Mouse (Mus musculus) kidney, adult 11 months (tissue): ENCODE data around the gene Tmem252.
"Not testable (repeated sequence)": the region's sequence is repeated elsewhere in the genome, so short reads cannot be mapped to it uniquely, and the experiment has no call there.

ENCODE experiments used
- DNase-seq: peaks from one replicate; pipeline ENCODE4 v3.0.0; 2022

Gene Tmem252

GRCm38 (mm10) chr19:24683016-24683720 lies 9.4 kb downstream of the Tmem252 start:
- peak; percentile 82 for DNase-seq

DNA sequence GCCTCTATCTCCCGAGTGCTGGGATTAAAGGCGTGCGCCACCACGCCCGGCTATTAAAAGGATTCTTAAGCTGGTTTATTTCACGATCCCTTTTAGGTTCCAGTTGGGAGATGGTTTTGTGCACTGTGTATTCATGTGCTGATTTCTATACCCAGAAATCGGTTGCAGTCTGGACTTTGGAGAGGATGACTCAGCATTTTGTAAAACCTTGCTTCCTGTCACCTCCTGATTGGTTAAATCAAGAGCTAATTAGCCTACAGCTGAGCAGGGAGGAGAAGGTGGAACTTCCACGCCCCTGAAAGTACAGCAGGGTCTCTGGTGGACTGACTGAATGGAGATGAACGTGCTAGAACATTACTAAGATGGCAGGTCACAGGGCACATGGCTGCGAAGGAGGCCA lies 12.6 kb downstream of the Tmem252 start:
- no peak for DNase-seq

- no peak for DNase-seq
Measured at GRCm38 (mm10) chr19:24688327-24688726, 14.5 kb downstream of the Tmem252 start.

- peak; percentile 52 for DNase-seq
Measured at GRCm38 (mm10) chr19:24689531-24689930, 15.7 kb downstream of the Tmem252 start.

DNA sequence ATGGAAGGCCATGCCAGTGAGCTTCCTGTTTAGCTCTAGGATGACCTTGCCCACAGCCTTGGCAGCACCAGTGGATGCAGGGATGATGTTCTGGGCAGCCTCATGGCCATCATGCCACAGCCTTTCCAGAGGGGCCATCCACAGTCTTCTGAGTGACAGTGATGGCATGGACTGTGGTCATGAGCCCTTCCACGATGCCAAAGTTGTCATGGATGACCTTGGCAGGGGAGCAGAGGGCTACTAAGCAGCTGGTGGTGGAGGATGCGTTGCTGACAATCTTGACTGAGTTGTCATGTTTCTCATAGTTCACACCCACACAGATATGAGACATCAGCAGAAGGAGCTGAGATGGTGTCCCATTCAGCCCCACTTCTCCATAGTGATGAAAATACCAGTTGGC lies 18.9 kb downstream of the Tmem252 start:
- DNase-seq: no peak

- no peak for DNase-seq
Measured at GRCm38 (mm10) chr19:24697946-24698345, 24.1 kb downstream of the Tmem252 start.

DNA sequence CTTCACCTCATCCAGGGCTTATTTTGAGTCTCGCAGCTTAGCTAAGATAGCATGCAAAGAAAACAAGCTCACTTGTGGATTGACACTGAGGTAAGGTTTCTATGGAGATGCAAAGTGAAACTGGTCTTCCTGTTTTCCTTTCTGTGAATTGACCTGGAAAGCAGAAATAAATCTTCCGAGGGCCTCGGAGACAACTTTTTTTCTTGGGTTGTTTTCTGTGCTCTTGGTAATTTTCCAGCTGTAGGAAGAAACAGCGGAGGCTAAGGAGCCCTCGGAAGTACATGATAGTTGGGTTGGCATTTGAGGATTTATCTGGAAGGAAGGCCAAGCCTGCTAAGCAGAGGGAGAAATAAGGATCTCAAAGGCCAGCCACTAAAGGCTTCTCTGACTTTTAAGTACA lies 24.8 kb downstream of the Tmem252 start:
- peak; percentile 14 for DNase-seq

GRCm38 (mm10) chr19:24699196-24699595 lies 25.4 kb downstream of the Tmem252 start:
- no peak for DNase-seq

DNA sequence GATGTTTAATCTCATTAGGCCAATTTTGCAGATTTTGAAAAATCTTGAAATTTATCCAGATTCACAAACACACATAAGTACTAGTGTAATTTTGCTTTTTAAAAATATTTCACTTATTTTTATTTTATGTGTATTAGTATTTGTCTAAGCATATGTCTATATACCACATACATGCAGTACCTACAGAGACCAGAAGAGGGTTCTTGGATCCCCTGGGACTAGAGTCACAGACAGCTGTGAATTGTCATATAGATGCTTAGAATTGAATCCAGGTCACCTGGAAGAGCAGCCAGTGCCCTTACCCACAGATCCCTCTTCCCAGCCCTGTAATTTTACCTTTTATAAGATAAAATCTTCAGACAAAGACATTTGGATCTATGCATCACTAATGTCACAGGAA lies 26.1 kb downstream of the Tmem252 start:
- DNase-seq: no peak

DNA sequence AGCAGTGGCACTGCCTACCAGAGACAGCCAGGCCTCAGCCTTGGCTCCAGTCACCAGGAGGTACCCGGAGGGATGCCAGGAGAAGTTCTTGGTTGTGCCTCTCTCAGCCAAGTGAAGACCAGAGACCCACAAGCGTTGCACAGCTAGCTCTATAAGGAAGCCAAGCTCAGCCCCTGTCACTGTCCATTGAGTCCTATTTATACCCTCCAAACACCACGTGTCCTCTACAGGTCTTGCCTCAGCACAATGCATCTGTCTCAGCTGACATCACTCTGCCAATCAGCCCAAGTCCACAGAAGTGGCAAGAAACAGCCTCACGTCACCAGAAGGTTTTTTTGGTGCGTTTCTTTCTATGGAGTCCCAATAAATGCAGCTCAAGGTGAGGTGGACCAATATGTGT lies 26.9 kb downstream of the Tmem252 start:
- no peak for DNase-seq

DNA sequence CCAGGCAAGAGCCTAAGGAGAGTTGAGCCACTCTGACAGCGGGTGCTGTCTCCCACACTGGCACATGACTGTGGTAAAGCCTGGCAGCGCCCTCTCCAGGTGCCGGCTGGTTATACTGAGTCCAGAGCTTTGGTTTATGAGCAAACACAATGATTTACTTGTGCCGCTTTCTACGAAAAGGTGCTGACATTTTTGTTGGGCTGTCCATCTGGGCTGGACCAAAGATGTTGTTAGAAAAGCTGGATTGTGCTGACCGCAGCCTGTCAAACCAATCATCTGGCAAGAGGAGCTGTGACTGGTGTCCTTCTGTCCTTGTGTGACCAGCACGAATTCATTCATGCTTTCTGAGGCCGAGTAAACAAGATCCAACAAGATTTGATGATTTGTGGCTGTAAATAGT lies 27.9 kb downstream of the Tmem252 start:
- peak; percentile 65 for DNase-seq

- not testable (repeated sequence) for DNase-seq
Measured at GRCm38 (mm10) chr19:24703168-24703567, 29.4 kb downstream of the Tmem252 start.

GRCm38 (mm10) chr19:24703680-24704079 lies 29.9 kb downstream of the Tmem252 start:
- no peak for DNase-seq

DNA sequence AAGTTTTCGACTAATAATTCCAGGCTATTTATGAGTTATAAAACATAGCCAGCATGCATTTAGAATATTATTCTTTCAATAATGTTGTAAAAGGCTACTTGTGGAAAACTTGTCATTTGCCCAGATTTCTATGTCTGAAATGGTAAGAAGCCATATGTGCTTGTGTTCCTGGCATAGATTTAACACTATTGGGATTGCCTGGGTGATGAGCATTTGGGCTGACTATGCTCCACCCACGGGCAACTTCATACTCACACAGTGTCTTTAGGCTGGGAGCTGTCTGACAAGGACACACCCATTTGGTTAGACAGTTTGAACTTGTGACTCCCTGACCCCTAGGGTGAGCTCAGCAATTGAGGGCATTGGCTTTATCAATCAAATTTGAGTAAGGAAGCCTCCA lies 30.5 kb downstream of the Tmem252 start:
- no peak for DNase-seq

- DNase-seq: no peak
Measured at GRCm38 (mm10) chr19:24705395-24705794, 31.6 kb downstream of the Tmem252 start.

GRCm38 (mm10) chr19:24707071-24707906 lies 33.5 kb downstream of the Tmem252 start:
- DNase-seq: no peak

DNA sequence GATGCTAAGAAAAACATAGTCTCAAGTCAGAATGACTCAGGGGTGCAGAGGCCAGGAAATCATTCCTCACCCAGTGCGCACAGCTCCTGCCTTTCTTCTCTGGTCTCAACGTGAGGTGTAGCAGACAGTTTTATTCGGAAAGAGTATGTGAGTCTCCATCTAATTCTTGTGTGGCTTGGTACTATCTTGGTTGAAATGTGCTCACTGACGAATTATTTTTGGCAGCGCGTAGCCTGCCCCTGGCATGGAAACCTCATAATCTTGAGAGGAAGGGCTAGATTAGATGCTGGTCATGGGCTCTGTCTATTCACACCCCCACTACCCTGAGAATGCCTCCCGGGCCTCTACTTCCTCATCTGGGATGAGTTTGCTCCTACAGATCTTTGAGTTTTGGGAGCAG lies 34.2 kb downstream of the Tmem252 start:
- DNase-seq: no peak

- DNase-seq: no peak
Measured at GRCm38 (mm10) chr19:24716303-24717097, 42.7 kb downstream of the Tmem252 start.

- DNase-seq: no peak
Measured at GRCm38 (mm10) chr19:24718021-24718420, 44.2 kb downstream of the Tmem252 start.

GRCm38 (mm10) chr19:24719504-24719903 lies 45.7 kb downstream of the Tmem252 start:
- DNase-seq: no peak

GRCm38 (mm10) chr19:24720448-24720847 lies 46.6 kb downstream of the Tmem252 start:
- no peak for DNase-seq

DNA sequence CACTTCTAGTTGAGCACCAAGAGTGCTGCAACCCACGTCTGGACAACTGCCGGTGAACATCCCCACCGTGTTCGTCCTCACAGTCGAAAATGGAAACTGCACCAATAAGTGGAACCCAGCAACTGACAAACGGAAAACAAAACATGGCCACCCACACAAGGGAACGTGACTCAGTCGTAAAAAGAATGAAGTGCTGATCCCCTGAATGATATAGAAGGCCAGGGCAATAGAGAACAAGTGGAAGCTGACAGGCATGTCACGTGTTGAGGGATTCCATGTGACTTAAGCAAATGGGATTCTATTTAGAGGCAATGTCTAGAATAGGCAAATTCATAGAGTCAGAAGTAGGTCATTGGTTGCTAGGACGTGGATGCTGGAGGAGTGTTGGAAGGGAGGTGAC lies 50.6 kb downstream of the Tmem252 start:
- no peak for DNase-seq

DNA sequence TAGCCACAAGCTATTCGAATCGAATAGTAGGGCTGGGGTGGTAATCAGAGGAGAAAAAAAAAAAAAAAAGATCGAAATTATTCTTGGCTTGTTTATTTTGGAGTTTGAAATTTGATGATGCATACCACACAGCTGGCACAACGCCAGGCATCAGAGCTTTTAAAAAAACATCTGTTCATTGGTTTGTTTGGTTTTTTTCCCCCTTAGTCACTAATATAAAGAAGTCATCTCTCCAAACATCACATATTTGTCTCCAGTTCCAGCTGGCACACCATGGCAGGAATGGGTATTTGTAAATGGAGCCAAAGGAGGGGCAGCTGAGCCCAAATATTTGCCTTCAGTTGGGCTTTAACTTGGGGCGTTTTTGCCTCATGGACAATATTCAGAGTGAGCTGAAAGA lies 56.9 kb downstream of the Tmem252 start:
- no peak for DNase-seq
